In genomic region chr2:153240701-153241235, GRCm38 (mm10) we compare ENCODE assay signal across 8 mouse cellular contexts. TPM values are rescaled to one million over a fixed set of nuclear protein-coding genes. Genes with fewer than 3 reads are reported as not detected.
A peak's percentile ranks its signal among the peaks of the same experiment; 100 is the strongest.
DNase-seq lines count a peak whose midpoint lies in the region; ATAC-seq lines count a peak whose summit lies in the region.

No protein-coding gene starts in this region.

- peak; percentile 80 for ATAC-seq in liver, embryonic 12.5 days
- peak; percentile 72 for ATAC-seq in neural tube, embryonic 14.5 days (ENCODE audit: low read depth)

- peak overlapping the region; percentile 98 for H3K9ac ChIP-seq in liver, embryonic 12.5 days
- peak overlapping the region; percentile 99 for H3K9ac ChIP-seq in neural tube, embryonic 14.5 days (replicated peaks; ENCODE audit: low read depth, low read length)

- under 1% methylated on average over 33 of the region's 33 CpGs for WGBS in hindbrain, embryonic 10.5 days
- under 1% methylated on average over 32 of the region's 33 CpGs for WGBS in liver, embryonic 12.5 days (ENCODE audit: insufficient replicate concordance)
- under 1% methylated on average over 18 of the region's 33 CpGs for WGBS in neural tube, embryonic 14.5 days

- peaks cover 49% of the 10 kb centered on the region for H3K36me3 ChIP-seq in hindbrain, embryonic 10.5 days
- peaks cover 52% of the 10 kb centered on the region for H3K36me3 ChIP-seq in liver, embryonic 12.5 days
- peaks cover 2% of the 10 kb centered on the region; the same call in 1 of the 2 replicates for H3K36me3 ChIP-seq in neural tube, embryonic 14.5 days (ENCODE audit: control insufficient read depth, insufficient read depth, low read length)

- H3K27me3 ChIP-seq in hindbrain, embryonic 10.5 days (ENCODE audit: insufficient read depth, poor library complexity, severe bottlenecking) = no peaks in the 10 kb centered on the region
- no peaks in the 10 kb centered on the region for H3K27me3 ChIP-seq in liver, embryonic 12.5 days (replicated peaks)
- H3K27me3 ChIP-seq in neural tube, embryonic 14.5 days (ENCODE audit: control insufficient read depth, insufficient read depth, low read length) = no peaks in the 10 kb centered on the region

- H3K4me3 ChIP-seq in hindbrain, embryonic 10.5 days = peak overlapping the region; percentile 80
- H3K4me3 ChIP-seq in liver, embryonic 12.5 days = peak overlapping the region; percentile 82
- peak overlapping the region; percentile 98 for H3K4me3 ChIP-seq in neural tube, embryonic 14.5 days (ENCODE audit: low read depth, low read length)

- peaks cover 44% of the 10 kb centered on the region for H3K4me1 ChIP-seq in hindbrain, embryonic 10.5 days (replicated peaks)
- peaks cover 58% of the 10 kb centered on the region for H3K4me1 ChIP-seq in liver, embryonic 12.5 days
- peaks cover 37% of the 10 kb centered on the region for H3K4me1 ChIP-seq in neural tube, embryonic 14.5 days (ENCODE audit: control insufficient read depth, insufficient read depth, low read length)

- DNase-seq in ovary, postnatal 36 days (ENCODE audit: low spot score) = peak; percentile 31
- DNase-seq in ovary, adult 18-20 months (ENCODE audit: low spot score) = no peak
- peak; percentile 84 for DNase-seq in c-Kit-positive CD71-positive TER-119-positive erythroid progenitor cells, embryonic 14.5 days (ENCODE audit: low spot score)
- DNase-seq in hindbrain, embryonic 10.5 days (ENCODE audit: low spot score) = no peak
- DNase-seq in right cerebral cortex, postnatal 4 days = no peak
- no peak for DNase-seq in frontal cortex, postnatal 25 days (ENCODE audit: low spot score in 2 of 2)

- H3K4me2 ChIP-seq in liver, embryonic 12.5 days = peak overlapping the region; percentile 84
- H3K4me2 ChIP-seq in neural tube, embryonic 14.5 days (ENCODE audit: low read depth, low read length) = peak overlapping the region; percentile 85

- H3K9me3 ChIP-seq in hindbrain, embryonic 10.5 days = no peaks in the 10 kb centered on the region
- no peaks in the 10 kb centered on the region for H3K9me3 ChIP-seq in liver, embryonic 12.5 days (replicated peaks)
- H3K9me3 ChIP-seq in neural tube, embryonic 14.5 days (ENCODE audit: control insufficient read depth, low read length) = no peaks in the 10 kb centered on the region

- peak overlapping the region; percentile 99 for H3K27ac ChIP-seq in hindbrain, embryonic 10.5 days
- H3K27ac ChIP-seq in liver, embryonic 12.5 days = peak overlapping the region; percentile 97
- H3K27ac ChIP-seq in neural tube, embryonic 14.5 days (ENCODE audit: low read depth, low read length) = peak overlapping the region; percentile 88

RNA-seq across cellular contexts. Expression of gene Plagl2, which starts 0.5 kb away (rescaled TPM):
- polyA plus RNA-seq in hindbrain, embryonic 10.5 days (2016; fragmentation: Nextera tagmentation; extraction: Ambion mirVana) = 22.5 and 25.9 TPM in 2 replicates
- polyA plus RNA-seq in liver, embryonic 12.5 days (2016; fragmentation: Nextera tagmentation; extraction: Ambion mirVana) = 24.4 and 26.8 TPM in 2 replicates
- 5.9 and 8.2 TPM in 2 replicates for polyA plus RNA-seq in neural tube, embryonic 14.5 days (2014; fragmentation: Nextera tagmentation; extraction: Ambion mirVana)

RNA-seq across cellular contexts. Expression of gene Pofut1, which starts 0.6 kb away (rescaled TPM):
- polyA plus RNA-seq in hindbrain, embryonic 10.5 days (2016; fragmentation: Nextera tagmentation; extraction: Ambion mirVana) = 5.3 and 5.5 TPM in 2 replicates
- polyA plus RNA-seq in liver, embryonic 12.5 days (2016; fragmentation: Nextera tagmentation; extraction: Ambion mirVana) = 3.6 and 4.3 TPM in 2 replicates
- 6.2 and 6.4 TPM in 2 replicates for polyA plus RNA-seq in neural tube, embryonic 14.5 days (2014; fragmentation: Nextera tagmentation; extraction: Ambion mirVana)

RNA-seq across cellular contexts. Expression of gene Tspyl3, which starts 15.5 kb away (rescaled TPM):
- polyA plus RNA-seq in hindbrain, embryonic 10.5 days (2016; fragmentation: Nextera tagmentation; extraction: Ambion mirVana) = 7.8 and 9.7 TPM in 2 replicates
- 4.1 and 4.6 TPM in 2 replicates for polyA plus RNA-seq in liver, embryonic 12.5 days (2016; fragmentation: Nextera tagmentation; extraction: Ambion mirVana)
- polyA plus RNA-seq in neural tube, embryonic 14.5 days (2014; fragmentation: Nextera tagmentation; extraction: Ambion mirVana) = 24.7 and 29.3 TPM in 2 replicates

RNA-seq across cellular contexts. Expression of gene Kif3b, which starts 50.4 kb away (rescaled TPM):
- 7.3 and 9.3 TPM in 2 replicates for polyA plus RNA-seq in hindbrain, embryonic 10.5 days (2016; fragmentation: Nextera tagmentation; extraction: Ambion mirVana)
- polyA plus RNA-seq in liver, embryonic 12.5 days (2016; fragmentation: Nextera tagmentation; extraction: Ambion mirVana) = 2.7 and 2.9 TPM in 2 replicates
- polyA plus RNA-seq in neural tube, embryonic 14.5 days (2014; fragmentation: Nextera tagmentation; extraction: Ambion mirVana) = 16.4 and 17.2 TPM in 2 replicates

Comparison
In these comparisons a context has a peak if more than half of its experiments do, and no peak if none do; other contexts are left out.
1. DNase-seq: peak in ovary, postnatal 36 days (single experiment) and c-Kit-positive CD71-positive TER-119-positive erythroid progenitor cells, embryonic 14.5 days (single experiment); none in ovary, adult 18-20 months (single experiment), hindbrain, embryonic 10.5 days (single experiment), right cerebral cortex, postnatal 4 days (single experiment) and frontal cortex, postnatal 25 days (0 of 2).
2. Peak in every context shown above with its lines, with median percentiles within 50 percentile points of each other: H3K27ac ChIP-seq and H3K4me3 ChIP-seq.